Mouse (Mus musculus): ENCODE results near the gene Lexm.

The Lexm gene

DNA sequence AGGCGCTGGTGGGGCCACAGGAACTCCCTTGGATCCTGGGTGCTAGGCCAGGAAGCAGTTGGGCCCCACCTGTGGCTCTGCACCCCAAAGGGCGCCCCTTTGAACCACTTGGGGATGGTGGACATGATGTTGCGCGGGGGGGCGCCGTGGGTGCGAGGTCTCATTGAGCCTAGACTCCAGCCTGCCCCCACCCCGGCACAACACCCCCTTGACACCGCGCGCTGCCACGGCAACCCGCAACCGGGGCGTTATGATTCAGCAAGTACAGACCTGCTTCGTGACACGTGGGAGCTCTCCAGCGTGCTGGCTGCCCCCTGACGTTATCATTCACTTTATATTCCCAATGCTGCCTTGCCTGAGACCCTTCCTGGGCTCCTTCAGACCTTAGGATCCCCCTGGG is at the start of gene Lexm:
TSS of gene Lexm (minus strand) at position 186 of the 400 bp plus-strand sequence.
- DNase-seq (ENCODE audit: low spot score), result peak; percentile 42

DNA sequence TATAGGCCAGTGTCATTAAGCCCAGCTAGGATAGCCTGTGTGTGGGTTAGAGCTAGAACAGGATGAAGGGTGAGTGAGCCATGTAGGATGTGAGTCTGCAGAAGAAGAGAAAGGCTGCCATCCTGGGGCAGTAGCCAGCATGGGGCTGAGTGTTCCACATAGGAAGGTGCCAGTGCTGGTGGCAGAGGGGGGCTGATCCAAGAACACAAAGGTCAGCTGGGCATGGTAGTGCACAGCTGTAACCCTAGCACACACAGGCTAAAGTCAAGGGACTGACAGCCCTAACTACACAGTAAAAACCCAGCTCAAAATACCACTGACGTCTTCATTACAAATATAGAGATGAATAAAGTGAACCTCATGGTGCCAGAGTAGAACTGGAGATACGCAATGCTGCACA is 49.5 kb upstream of the Lexm start:
- DNase-seq (ENCODE audit: low spot score), result no peak

DNA sequence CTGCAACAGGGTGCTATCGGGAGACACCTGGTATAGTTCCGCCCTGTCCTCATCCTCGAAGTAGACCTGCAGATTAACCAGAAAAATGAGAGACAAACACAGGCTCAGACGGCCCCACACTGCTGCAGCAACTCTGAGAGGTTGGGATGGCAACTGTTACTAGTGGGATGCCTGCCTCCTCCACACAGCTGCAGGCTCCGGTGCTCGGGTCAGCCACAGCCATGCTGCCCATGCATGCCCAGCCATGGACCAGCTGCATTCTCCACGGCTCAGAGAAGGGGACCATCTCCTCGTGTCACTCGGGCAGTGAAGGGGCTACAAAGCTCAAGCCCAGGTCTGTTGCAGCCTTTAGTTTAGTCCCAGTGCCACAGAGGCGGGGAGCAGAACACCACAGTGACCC is 48.6 kb upstream of the Lexm start:
- DNase-seq (ENCODE audit: low spot score), result no peak

DNA sequence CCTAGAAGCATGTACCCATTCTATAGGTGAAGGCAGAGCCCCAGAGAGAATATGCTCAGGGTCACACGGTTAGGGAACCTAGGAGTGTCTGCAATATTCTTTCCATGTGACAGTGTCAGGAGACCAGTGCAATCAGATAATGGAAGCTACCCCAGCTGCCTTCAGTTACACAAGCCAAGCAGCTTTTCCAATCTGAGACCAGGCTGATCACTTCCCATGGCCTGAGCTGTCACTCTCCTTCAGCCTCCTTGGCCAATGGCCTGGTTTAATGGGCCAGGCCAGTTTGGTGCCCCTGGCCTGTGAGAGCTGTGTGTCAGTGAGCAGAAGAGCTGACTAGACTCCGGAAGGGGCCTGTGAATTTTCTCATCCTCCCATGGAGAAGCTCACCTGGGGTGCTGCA is 48.2 kb upstream of the Lexm start:
- DNase-seq (ENCODE audit: low spot score), result no peak

DNA sequence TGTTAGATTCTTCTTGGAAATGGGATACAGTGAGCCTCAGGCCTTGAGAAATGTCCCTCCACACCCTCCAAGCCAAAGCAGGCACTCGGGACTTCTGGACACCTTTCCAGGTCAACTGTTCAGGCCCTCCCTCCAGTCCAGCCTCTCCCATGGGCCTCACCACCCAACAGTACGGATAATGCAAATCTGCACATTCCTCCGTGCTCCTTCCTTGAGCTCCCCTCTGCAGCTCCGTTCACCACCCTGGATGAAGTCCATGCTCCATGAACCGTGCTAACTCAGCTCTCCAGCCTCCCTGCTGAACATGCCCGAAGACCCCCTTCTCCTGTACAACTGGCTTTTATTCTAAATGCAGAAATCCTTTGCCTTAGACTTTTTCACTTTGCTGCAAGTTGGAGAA is 47.7 kb upstream of the Lexm start:
- DNase-seq (ENCODE audit: low spot score), result no peak

DNA sequence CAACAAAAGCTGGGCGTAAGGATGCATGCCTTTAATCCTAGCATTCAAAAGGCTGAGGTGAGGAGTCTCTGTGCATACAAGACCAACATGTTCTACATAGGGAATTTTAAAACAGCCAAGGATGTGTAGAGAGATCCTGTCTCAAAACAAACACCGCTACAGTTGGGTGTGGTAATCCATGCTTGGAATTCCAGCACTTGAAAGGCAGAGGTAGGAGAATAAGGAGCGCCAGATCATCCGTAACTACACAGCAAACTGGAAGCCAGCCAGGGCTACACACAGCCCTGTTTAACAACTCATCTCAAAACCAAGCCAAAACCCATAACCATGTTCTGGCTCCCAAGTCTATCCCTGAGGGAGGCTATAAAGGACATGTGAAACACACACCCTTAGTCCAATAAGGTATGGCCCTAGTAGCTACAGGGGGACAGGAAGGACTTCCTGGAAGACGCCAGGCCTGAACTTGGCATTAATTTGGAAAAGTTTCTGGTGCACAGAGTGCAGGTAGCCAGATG is 47.0 kb upstream of the Lexm start:
- DNase-seq (ENCODE audit: low spot score), result no peak

DNA sequence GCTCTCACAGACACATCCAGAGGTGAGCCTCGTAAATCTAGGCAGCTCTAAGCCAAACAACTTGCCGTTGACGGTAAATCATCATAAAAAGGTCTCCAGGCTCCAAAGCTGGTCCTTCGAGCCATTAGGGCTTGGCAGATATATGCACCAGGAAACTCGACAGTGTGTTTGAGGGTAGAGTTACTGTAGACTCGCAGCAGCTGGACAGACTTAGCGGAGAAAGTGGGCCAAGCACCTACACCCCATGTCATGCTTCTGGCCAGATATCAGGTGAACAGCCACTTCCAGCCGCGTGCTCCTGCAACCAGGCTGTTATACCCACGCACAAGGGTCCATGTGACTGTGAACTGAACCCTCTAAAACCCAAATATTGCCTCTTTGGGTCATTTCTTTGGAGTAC is 38.6 kb upstream of the Lexm start:
- DNase-seq (ENCODE audit: low spot score), result no peak

DNA sequence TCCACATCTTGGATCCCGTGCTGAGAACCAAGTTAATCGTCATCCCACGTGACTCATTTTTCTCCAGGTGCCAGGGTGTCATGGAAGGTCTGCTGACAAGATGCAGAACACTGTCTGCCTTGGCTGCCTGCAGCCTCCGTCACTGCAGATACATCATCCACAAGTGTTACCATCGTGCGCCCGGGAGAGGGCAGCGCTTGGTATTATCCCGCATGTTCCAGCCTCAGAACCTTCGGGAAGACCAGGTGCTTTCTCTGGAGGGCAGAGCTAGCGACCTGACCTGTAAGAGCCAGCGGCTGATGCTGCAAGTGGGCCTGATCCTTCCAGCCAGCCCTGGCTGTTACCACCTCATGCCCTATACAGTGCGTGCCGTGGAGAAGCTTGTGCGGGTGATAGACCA is 36.0 kb upstream of the Lexm start:
- DNase-seq (ENCODE audit: low spot score), result no peak

DNA sequence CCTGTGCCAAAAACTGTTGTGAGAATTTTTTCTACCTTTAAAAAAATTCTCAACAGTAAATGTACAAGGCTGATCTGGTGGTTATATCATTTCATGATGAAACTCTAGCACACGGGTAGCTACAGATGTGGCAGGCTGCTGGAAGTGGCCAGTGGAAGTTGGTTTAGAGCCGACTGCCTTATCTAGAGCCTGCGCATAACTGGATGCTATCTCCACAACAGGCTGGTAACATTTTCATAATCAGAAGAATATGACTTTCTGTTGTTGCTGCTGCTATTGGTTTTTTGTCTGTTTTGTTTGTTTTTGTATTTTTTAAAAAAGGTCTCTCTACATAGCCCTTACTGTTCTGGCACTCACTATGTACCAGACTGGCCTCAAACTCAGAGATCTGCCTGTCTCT is 35.5 kb upstream of the Lexm start:
- no peak for DNase-seq (ENCODE audit: low spot score)

DNA sequence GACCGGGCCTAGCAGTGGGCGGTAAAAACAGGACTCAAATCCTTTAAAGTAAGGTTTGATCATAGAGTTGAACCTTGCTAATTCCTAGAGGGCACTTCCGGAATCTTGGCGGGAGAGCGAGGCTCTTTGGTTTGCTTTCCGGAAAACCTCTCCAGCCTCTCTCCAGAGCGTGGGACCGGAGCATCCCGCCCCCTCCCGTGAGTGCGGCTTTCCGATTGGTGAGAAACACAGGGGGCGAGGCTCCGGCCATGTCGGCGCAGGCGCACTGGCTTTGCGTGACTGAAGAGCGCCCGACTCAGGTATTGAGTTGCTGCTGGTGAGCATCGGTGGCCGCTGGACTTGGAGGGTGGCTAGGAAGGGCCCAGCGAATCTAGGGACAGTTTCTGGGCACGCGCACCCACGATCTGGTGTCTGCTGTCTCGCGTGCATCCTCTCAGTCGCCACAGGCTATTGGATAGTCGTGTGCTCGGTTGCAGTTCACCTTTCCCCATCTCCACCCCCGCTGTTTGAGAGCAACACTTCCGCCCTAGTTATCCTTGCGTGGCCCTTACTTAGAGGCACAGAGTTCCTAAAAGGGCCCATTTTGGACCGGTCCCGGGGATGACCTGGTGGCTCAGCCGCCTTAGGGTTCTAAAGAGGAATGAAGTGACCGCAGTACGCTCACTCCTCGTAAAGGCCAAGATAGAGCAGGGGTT is 33.9 kb upstream of the Lexm start, which contains the start of gene Pars2:
TSS of gene Pars2 (plus strand) at position 237 of the 695 bp plus-strand sequence.
- DNase-seq (ENCODE audit: low spot score), result peak; percentile 93

DNA sequence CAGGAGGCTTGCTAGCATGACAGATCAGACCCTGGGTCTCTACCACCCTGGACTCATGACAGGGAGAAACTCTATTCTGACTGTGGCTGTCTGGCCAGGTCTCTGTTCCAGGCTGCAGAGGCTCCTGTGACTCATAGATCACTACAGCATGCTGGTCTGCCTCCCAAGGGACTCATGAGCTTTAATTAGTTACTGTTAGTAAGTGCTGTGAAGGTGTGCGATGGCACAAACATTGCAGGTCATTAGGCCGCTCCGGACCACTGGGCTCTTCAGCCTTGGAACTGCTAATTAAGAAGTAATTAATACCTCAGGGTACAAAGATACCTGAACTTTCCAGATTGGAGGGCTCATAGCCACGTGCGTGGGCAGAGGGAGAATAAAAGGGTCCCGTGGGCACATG is 30.1 kb upstream of the Lexm start:
- peak; percentile 66 for DNase-seq (ENCODE audit: low spot score)

DNA sequence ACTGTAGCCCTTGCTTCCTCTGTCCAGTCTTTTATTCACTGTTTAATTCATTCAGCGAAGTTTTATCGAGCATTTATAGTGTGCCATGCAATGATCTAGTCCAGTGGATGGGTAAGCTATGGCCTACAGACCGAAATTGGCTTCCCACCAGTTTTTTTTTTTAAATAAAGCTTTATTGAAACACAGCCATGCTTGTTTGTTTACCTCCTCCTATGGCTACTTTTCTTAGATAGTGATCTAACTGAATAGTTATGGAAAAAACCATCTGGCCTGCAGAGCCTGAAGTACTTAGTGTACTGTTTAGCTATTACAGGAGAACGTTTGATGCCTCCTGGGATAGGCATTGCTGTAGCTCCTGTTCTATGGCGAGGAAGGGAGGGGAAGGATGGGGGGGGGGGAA is 28.8 kb upstream of the Lexm start:
- DNase-seq (ENCODE audit: low spot score), result no peak

DNA sequence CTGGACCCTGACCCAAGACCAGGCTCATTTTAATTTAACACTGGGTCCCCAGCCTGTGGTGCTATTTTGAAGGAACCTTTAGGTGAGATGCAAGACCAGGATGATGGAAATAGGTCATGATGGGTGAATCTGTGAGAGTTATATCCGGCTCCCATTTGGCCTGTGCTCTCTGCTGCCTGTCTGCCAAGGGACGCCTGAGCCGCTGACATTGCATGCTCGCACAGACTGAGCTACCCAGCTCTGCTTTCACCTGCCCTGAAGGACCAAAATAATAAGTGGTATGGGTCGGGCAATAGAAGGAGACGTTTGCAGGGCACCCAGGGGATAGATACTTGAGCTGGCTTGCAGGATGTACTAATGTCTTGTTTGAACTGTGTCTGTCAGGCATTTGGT is 27.2 kb upstream of the Lexm start:
- DNase-seq (ENCODE audit: low spot score), result no peak

DNA sequence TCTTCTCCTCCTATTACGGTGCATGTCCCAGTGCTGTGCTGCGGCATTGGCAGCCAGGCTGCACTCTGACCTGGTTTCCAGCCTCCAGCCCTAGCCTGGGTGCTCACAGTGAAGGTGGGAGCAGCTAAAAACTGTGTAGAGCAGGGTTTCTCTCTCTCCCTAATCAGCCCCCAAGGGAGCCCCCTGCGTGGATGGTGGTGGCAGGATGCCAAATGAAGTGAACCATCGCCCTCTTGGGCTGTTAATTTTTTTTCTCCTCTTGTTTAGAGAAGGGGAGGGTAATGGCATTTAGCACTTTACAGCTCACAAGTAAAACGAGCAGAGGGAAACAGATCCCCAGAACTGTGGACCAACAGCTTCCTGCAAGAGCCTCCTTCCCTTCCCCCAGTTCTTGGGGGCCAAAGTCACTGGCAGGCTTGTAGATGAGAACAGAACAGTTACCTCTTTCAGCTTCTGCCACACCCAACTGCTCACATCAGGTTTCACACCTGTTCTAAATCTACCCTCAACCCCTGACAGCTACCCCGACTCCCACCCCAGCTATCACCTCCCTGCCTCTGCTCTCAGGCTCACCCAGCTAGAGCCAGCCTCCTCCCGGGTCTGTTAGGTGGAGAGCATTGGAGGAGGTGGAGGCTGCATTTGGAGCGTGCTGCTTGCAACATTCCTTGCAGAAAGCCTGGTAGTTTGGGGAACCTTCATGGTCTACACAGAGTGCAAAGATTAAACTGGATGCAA is 26.6 kb upstream of the Lexm start:
- peak; percentile 11 for DNase-seq (ENCODE audit: low spot score)

DNA sequence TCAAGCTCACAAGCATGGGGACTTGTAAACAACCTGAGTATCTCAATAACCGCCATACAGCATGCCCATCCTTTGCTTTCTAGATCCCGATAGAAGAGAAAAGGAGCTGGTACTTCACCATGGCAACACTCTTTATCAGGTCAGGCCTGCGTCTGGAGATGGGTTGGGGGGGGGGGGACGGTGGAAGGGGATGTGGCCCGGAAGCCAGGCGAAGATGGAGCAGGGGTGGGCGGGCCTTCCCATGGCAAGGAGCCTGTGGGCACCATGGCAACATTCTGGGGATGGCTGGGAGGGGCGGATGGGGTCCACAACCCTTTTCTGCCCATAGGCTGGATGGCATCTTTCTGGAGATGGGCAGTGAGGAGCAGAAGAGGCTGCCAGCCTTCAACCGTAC is 17.0 kb upstream of the Lexm start:
- DNase-seq (ENCODE audit: low spot score), result no peak

DNA sequence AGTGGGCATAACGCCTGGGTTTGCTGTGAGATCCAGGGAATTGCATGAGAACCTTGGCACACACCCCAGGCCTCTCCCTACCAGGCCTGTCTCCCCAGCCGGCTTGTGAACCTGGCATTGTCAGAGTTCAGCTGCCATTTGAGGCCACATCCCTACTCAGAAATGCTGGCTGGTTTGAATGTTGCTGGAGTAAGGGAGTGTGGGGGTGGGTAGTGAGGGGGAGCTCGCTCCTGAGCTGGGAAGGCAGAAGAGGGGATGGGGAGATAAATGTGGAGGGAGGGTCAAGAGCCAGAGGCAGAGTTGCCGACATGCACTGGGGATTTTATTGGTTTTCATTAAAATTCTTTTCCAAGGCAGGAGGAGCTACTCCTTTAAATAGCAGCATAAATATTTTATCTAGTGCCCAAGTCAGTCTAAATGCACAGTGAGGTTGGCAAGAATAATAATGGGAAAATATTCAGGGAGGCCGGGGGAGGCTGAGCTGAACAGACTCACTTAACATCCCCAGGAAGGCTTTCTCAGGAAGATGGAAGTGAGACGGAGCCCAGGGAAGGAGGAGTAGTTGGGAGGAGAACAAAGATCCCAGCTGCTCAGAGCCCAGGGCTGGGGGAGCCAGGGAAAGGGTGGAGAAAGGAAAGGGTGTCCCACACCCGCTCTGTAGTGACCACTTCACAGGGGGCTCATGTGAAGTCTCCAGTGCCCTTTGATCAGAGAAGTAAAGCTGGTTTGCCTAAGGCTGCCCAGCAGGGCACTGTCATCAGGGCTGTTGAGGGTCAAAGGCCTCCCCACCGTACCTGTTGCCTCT is 16.4 kb upstream of the Lexm start:
- no peak for DNase-seq (ENCODE audit: low spot score)

DNA sequence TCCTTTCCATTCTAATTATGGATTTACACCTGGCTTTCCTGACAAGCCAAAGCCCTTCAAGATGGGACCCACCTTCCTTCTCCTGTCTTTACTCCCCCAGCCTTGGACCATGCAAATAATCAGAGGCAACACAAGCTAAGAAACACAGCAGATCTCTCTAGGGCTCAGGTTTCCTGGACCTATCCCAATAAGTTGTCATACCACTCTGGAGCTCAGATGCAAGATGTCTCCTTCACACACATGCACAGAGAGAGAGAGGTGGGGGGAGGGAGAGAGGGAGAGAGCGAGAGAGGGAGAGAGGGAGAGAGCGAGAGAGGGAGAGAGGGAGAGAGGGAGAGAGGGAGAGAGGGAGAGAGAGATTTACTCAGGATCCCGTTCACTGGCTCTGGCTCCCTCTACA is 15.3 kb upstream of the Lexm start:
- DNase-seq (ENCODE audit: low spot score), result no peak

DNA sequence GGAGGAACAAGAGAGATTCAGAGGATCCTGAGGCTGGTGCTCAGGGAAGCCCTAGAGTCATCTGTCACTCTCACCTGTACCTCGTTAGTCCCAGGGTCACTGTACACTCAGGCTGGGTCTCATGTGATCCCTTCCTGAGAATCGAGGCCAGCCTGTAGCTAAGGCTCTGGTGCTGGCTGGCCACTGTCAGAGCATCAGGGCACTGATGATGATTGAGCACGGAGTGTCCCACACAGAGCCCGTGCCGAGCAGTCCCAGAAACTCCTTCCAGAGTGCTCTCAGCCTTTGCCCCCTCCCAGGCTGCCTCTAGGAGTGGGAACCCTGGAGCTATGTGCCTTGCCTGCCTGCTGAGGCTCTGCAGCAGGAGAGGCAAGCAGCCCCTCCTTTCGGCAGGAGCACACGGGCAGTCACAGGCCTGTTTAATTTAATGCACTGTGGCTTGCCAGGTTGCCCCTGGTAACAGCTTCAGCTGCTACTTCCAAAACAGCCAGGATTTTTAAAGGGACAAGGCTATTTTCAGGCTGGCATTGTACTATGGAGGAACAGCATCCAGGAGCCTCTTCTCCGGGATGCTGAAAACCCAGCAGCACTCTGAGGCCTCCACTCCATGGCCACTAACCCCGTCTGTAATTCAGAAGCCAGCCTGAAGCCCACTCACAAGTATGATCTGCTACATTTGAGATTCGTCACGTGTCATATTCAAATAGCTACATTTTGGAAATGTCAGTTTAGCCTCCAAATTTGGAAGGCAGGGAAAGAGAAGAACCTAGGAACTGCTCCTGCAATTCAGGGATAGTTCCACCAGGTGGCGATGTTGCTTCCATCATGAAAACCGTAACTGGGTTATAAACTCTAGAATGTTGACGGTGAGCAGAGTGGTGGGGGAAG is 13.5 kb upstream of the Lexm start:
- DNase-seq (ENCODE audit: low spot score), result peak; percentile 82

DNA sequence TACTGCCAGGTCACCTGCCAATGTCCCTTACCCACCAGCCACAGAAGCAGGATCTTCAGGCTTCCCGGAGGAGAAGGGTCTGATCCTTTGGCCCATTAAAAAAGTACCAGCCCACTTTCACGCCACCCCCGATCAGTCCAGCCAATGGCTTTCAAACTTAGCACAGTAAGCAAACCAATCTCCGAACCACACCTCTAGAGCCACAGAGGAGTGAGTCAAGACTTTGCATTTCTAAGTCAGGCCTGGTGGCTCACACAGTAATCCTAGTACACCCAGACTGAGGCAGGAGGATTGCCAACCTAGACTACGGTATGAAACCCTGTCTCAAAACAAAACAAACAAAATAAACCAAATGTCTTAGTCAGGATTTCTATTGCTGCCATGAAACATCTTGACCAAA is 12.3 kb upstream of the Lexm start:
- no peak for DNase-seq (ENCODE audit: low spot score)

DNA sequence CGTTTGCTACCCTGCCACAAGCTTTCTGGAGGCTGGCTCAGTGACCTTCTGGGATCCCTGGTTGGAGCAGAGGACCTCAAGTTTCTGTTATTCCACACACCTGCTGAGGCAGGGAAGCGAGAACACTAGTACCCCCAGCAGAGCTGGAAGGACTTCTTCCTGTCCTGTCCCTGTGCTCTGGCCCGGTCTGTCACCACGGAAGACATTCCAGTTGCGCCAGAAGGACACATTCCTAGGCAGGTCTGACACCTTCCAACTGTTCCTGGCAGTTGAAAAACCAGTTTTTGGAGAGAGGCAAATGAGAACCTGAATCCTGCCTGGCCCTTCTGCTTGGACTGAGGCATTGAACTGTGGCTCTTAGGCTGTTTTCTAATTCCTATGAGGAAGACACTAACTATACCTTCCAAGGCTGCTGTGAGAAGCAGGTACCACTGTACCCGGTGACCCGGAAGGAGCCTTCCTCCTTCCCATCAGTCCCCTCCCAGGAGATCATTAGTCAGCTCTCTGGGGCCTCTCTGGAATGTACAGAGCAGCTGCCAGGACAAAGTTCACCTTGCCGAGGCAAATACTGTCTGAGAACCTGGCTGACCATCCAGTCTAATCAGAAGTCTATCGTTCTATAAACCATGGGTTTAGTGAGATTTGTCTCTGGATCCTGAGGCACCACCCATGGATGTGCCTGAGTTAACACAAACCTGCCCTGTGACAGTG is 11.8 kb upstream of the Lexm start:
- DNase-seq (ENCODE audit: low spot score), result no peak

DNA sequence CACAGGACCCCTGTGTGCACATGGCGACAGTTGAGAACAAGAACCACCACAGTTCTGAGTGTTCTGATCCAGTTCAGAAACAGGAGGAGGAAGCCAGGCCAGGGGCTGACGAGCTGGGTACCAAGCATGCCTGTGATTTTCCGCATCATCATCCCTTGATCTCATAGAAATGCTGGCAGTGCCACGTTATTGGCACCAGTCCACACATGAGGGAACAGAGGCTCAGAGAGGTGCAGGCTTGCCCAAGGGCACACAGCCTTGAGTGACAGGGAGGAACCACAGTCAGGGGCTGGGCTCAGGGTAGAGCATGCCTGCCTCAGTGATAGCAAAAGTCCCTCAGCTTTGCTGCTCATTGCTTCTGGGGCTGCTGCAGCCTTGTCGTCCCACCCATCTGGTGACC is 10.8 kb upstream of the Lexm start:
- DNase-seq (ENCODE audit: low spot score), result no peak
